Mouse (Mus musculus): ENCODE measurements at regions not wholly inside any gene's neighbourhood (a gene's known extent, or its start where the extent isn't known, plus 50 kb on each side); places are given as distances from the start of the nearest gene placed in this dataset.
"Not testable (repeated sequence)": the region's sequence is repeated elsewhere in the genome, so short reads cannot be mapped to it uniquely, and the experiment has no call there.

DNA sequence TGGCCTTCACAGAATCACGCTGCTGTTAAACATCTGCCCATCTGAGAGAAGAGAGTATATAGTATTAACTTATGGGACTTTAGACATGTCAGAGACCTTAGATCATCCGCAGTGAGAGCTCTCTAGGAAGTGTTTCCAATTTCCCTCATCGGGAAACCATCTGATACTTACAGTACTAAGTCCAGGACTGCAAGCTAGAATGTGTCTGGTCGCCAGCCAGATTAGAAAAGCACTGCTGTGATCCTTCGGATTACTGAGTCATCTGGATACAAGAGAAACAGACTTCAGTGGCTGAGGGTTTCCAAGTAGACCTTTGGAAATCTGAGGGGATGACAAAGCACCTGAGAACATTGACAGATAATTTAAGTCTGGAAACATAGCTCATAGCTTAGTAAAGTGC is 839.4 kb downstream of the Diaph3 start:
- no peak for DNase-seq

DNA sequence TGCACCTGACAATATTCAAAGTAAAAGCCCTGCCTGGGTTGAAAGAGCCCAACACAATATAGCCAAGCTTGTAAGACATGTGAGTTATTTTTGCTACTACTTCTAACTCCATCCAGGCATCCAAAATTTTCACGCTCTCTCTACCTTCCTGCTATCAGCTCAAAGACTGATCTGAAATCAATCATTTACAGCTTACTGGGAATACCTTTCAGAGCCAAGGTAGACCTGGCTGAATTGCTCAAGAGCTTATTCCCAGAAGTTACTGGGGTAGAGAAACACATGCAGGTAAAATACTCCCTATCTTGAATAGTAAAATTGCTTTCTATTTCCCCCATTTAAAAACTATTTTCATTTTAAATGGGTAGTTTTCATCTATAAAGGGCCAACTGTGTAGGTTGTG is 840.2 kb downstream of the Diaph3 start:
- no peak for DNase-seq

DNA sequence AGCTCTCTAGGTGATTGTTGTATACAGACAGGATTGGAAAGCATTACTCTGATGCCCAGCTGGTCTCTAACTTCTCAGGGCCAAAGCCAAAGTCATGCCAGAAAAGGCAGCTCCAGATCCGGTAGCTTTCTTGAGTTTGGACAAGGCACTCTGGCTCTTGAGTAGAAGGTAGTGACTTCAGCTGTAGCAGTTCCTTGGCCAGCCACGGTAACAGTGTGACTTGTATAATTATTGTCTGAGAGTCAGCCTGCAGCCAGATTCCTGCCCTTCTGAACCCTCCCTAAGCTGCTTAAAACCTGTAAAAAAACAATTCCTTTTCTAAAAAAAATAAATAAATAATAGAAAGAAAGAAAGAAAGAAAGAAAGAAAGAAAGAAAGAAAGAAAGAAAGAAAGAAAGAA is 843.0 kb downstream of the Diaph3 start:
- no peak for DNase-seq

DNA sequence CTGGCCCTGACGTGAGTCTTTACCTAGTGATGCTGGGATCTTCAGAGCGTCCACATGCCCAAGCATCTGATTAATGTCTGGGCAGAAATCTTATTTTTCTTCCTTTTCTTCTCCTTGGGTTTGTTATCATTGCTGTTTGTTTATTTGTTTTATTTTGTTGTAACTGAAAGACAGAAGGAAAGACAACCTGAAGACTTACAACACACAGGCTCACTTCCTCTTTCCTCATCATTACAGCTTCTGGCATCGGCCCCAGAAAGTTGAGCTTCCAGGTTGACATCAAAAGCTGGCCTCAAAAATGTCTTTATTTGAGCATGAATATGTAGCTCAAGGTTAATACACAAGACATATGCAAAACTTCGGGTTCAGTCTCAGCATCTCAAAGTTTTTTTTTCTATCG is 846.4 kb downstream of the Diaph3 start:
- not testable (repeated sequence) for DNase-seq

DNA sequence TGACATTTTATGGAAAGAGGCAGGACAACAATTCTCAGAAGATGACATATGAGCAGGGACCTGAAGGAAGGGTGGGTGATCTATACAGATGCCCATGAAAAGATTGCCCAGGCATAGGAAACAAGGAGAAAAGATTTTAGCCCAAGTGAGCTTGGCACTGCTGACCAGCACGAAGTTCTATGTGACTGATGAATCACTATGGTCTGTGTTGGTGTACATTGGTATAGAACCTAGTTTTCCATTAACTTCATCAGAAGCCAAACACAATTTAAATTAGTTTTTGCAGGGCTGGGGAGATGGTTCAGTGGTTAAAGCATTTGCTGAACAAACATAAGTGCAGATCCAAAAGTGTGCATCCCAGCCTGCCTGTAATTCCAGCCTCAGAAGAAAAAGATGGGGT is 847.2 kb downstream of the Diaph3 start:
- DNase-seq, result no peak

DNA sequence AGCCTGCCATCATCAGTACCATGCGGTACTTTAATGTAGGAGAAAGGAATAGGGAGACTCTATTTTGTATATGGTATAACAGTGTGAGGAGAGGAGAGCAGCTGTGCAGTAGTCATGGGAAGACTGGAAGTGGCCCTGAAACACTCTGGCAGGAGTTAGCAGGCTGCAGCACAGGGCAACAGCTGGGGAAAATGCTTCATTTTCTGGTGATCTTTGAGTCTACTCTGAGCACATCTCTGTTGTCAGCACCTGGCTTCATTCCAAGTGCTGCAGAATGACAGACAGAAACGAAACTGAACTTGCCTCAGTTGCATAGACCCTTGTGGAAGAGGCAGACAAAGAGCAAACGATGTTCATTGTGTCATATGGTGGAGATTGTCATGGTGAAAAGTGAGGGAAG is 847.7 kb downstream of the Diaph3 start:
- no peak for DNase-seq

DNA sequence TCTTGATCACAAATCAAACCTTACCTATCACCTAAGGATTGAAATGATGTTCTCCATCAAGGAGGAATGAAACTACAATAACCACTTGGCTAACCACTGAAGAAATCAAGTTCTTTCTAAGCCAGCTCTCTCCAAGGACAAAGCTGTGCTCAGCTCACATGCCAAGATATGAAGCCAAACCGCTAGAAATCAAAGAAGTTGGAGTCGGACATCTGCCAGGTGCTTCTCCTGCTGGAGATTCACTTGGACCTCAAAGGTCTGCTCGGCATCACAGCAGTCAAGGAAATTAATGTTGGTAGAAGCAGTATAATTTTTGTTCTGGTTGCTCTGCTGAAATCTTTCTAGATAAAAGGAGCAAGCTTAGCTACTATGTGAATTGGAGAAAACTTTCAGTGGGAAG is 850.5 kb downstream of the Diaph3 start:
- no peak for DNase-seq

DNA sequence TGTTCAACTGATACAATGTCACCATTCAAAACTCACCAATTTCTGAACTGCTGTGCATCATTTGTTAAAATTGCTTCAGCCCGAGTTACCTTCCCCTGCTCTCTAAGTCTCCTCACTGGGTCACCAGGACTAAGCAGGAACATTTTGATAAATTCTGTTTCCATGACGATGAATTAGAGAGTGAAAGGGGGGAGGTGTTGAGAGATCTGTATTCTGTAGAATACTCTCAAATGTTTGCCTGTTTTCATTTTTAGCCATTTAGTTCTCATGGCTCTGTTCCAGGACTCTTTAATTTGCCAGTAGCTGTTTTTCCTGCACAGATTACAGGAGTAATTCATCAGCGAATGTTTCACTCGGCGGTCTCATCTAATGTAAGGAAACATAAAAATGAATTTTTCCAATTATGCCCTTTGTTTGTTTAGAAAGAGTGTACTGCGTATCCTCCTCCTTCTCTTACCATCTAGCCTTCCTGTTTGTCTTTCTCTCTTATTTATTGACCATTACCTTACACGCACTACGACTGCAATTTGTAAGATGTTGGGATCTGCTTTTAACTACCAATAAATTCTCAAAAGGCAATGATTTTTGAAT is 879.3 kb downstream of the Diaph3 start:
- DNase-seq, result no peak

DNA sequence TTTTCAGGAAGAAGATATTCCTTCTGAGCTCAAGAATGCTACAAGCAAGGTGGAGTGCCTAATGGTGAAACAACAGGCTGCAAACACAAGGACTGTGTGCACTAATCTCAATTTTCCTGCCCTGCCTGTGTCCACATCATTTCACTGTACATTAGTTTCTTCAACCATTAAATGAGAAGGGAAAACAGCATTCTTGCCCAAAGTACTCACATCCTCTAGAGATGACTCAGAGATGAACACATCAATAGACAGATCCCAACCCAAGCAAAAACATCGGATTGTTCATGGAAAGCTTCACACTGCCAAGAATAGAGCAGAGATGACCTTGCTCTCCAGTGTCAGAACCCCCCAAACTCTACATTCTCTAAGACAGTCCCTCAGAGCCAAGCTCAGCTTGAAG is 886.8 kb downstream of the Diaph3 start:
- no peak for DNase-seq

DNA sequence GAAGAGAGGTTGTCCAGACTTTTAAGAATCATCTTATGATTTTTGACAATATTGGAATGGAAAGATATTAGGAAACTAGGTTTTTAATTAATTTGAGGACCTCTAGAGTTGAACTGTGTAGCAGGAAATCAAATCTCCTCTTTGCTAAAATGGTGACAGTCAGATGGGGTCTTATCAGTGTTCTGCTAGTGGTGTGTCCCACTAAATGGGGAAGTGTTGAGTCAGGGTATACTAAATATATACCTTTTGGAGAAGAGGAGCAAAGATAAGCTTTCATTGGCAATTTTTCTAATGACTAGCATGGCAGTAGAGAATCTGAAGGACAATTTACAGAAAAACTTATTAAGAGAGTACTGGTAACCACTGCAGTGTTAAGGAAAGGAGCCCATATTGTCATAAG is 889.4 kb downstream of the Diaph3 start:
- no peak for DNase-seq

DNA sequence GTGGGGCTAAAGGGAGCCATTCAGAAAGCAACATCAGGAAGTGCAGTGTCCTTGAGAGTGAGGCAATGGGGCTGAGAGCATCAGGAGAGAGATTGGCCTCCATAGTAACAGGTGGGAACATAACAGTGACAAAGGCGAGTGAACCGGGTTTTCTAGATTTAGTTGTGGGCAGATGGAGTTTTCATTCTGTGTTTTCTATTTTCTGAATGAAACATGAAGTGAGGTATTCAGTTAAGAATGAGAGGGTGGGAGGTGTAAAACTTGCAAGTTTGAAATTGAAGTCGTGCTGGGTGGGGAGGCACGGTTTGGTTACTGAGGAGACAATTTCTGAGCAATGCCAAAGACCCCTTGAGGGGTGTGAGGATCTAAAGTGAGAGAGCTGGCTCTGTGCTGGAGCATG is 893.3 kb downstream of the Diaph3 start:
- DNase-seq, result no peak

DNA sequence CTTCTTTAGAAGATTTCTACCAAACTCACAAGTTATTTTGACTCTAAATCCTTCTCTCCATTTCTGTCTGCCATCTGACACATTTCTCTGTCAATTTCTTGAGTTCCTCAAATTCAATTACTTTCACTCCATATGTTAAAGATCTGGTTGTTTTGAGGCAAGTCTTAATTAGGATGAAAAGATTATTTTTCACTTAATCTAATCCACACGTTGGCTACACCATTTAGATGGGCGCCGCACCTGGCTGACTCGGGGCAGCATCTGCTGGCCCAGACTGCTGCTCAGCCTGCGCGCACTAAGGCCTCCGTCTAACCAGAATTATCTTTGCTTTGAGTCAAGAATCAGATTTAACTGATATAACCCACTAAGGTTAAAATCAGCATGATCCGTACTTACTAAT is 894.3 kb downstream of the Diaph3 start:
- no peak for DNase-seq

DNA sequence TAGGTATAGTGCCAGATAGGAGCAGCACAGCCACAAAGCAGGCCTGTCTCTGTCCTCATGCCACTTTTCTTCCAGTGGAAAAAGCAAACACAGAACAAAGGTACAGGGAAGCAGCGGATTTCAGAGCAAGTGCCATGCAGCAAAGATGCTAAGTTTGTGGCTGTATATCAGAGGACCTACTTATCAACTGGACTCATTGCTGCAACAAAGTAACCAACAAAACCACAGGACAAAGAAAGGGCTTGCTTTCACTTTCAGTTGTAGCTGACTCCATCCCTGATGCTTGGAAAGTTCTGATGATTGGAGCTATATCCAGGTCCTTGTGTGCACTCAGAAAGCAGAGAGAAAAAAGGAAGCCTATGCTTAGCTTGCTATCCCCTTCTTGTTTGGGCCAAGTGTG is 897.4 kb downstream of the Diaph3 start:
- no peak for DNase-seq

DNA sequence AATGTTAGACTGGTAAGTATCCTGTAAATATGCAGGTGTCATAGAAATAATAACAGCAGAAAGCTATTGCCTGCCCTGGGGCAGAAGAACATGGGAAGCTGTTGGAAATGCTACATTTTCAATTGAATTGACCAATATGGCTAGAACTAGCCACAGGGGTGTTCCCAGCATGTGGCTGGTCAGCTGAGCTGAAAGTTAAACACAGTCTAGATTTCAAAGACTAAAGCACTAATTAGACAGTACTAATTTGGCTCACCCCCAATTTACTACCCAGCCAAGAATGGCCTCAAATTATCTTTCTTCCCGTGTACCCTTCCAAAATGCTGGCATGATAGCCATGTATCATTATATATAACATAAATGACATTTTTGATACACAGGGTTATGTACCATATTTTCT is 898.2 kb downstream of the Diaph3 start:
- DNase-seq, result no peak

DNA sequence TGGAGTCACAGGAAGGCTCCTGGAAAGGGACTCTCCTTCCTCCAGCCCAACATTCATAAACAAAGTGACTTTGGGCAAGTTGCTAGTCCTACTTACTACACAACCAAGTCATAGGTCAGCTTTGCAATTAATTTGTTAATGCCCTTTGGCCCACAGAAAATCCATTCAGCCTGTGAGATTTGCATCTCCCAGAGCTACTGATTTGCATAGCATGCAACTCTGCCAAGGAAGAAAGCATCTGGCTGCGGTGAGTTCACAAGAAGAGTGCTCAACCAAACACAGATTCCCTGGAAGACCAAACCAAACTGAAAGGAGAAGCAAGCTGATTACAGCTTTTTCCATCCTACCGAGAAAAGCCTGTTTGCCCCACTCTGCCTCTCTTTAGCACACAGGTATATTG is 901.9 kb downstream of the Diaph3 start:
- no peak for DNase-seq

DNA sequence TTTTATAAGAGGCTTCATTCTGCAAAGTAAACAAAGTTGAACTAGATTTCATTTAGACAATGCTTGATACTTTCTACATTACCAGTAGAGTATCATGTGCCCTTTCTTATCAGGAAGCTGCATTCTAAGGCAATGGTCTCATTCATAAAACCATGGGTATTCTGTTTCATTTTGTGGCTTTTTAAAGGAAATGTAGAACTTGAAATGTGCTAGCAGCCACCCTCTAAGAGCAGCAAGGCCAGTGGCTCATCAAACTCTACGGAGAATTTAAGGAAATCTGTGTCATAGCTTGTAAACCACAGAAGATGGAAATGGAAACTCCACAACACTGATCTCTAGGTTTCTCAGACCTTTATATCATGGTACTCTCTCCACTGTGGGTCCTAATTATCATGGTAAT is 907.7 kb downstream of the Diaph3 start:
- no peak for DNase-seq

DNA sequence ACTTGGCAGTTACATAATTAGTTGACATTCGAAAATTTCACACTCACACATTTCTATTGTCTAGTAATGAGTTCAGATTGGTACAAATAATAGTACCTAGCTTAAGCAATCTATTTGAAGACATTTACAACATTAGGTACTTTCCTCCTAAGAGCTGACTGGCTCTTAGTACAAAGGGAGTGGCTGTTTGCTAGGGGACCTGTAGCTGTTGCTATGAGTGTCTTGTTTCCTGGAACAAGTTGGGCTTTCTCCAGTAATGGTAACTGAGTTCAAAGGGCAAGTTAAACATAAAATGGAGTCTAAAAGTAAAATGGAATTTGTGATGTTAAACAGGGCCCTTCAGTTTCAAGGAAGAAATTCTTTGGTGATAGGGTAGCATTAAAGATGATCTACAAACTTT is 910.4 kb downstream of the Diaph3 start:
- DNase-seq, result no peak

DNA sequence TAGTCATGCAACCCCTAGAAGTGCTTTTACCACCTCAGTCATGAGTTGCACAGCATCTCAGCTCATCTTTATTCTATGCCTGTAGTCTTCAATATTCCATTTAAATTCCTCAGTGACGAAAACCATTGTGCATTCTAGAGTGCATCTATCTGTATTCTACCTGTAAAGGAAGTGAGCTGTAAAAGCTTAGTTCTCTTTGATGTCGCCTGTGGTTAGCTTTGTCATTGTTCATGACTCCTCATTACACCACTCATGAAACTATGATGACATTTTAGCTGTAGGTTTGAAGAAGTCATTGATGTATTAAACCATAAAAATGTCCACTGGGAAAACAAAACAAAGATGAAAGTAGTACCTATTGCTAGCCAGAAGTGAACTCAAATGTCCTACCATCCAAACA is 911.3 kb downstream of the Diaph3 start:
- DNase-seq, result no peak

DNA sequence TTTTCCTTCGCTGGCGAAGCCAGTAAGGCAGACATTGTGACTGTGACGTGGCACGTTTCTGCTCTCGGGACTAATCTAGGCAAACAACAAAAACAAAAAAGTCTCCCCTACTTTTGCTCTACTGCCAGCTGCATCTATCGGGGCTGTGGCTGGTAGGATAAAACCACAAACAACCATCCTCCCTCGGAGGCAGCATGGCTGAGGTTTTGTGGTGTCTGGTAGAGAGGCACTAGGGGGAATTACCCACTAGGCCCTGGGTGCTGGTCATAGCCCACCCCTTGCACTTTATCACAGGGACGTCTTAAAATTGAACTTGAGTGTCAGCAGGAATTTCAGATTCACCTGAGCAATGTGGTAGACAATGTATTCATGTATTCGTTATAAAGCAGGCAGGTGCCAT is 925.3 kb downstream of the Diaph3 start:
- no peak for DNase-seq

DNA sequence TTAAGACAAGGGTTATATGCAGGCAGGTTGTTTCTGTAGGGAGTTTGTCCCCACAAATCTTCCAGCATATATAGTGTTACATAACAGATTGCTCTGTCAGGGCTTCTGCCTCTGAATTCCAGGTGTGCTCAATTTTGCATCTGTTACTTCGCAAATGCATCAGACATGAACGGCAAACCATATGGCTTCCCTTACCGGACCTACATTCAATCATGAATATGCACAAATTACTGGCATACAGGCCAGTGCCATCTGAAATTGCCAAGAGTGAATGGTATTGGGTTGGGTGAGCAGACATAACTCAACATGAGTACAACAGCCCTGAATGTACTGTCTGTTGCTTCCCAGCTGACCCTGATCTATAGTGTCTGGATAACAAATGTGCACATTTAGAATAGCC is 929.4 kb downstream of the Diaph3 start:
- DNase-seq, result no peak

DNA sequence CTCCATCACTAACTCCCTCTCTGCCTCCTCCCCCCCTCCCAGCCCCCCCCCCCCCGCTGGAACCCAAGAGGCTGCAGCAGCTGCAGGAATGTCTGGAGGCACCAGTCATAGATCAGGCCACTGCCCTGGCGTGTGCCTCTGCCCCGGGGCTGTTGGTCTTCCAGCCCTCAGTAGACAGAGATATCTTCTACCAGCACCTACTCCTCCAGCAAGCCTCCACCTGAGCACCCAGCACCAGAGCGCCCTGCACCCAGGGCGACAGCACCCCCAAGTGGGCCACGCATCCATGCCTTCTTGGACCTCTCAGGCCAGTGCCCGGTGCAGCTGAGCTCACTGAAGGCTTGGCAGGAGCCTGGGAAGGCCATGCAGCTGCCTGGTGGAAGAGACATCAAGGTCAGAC is 936.5 kb downstream of the Diaph3 start:
- DNase-seq, result no peak

DNA sequence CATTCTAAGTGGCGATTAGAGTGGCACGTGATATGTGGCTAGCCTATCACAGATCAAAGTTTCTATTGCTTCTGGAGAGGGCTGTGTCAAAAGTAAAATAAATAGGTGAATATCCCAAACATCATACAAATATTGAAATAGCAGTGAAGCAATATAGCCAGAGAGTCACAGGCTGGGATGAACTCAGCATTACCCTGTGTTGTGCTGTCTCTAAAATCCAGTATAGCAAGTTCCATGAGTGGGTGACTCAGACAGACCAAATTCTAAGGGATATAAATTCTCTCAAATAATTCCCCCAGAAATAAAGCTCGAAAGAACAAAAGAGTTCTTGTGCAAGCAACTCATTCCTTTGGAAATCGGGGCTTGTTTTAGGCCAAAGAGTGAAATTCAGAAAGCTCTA is 943.2 kb downstream of the Diaph3 start:
- DNase-seq, result no peak

DNA sequence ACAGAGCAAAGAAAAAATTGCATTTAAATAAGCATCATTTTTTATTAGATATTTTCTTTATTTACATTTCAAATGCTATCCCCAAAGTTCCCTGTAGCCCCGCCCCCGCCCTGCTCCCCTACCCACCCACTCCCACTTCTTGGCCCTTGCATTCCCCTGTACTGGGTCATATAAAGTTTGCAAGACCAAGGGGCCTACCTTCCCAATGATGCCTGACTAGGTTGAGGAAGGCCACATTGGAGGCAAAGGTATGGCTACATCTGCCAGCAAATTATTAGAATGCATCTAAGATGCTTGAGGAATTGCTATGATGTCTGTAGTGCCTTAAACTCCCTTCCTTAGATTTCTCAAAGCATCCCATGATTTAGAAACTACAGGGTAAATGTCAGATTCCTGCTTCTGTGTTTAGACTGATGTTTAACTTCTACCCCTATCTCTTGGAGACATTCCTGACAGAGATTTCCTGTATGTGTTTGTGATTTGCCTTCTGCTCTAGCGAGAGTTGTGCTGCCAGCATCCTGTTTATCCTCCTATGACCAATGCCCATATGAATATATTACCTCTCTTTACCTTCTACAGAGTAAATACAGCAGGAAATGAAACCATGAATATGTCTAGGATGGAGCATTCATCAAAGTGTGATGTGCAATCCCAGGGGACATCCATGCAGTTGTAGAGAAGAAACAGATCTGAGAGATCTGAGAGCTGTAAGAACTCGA is 956.2 kb downstream of the Diaph3 start:
- no peak for DNase-seq

DNA sequence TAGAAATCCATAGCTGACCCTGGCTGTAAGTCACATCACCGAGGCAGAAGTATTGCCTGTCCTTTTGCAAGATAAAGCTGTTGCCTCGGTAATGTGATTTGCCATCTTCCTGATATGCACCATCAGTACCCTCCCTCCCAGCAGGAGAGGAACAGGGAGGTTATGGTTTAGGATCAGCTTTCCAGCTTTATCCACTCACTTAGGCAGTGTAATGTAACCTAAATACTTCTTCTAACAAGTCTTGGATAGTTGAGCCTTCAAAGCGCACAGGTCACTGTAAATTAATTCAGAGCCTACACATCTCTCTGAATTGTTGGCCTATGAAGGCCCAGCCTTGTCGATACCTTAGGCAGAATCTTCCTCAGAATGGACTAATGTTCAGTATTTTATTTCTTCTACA is 962.5 kb downstream of the Diaph3 start:
- no peak for DNase-seq

DNA sequence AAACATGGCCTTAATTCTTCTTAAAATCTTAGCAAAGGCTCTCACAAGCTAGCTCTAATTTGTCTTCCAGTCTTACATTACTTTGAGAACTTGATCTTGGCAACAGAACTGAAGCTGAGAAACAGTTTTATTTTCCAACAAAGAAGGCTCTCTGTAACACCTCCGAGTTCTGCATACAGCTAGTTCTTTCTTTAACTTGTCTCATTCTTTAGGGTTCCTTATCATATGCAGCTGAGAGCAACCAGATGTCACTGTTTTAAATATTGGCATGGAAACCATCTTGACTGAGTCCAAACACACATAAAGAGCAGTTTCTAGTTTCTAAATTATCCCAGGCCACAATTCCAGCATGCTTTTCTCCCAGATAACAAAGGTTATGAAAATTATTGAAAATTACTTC is 969.9 kb downstream of the Diaph3 start:
- no peak for DNase-seq
